ENCODE assay signal across 10 mouse cellular contexts in genomic region chr7:126040794-126041526, GRCm38 (mm10). TPM values are rescaled to one million over a fixed set of nuclear protein-coding genes. Genes with fewer than 3 reads are reported as not detected.
DNase-seq lines count a peak whose midpoint lies in the region; ATAC-seq lines count a peak whose summit lies in the region.
"Had no signal": no experiment of that assay in that cellular context is flagged by ENCODE, and none has a peak within 500 bp of the region (broad histone marks: within the 10 kb centered on the region; RNA-seq: fewer than 3 reads in every experiment).

No protein-coding gene starts in this region.

- no peaks in the 10 kb centered on the region for H3K9me3 ChIP-seq in hindbrain, embryonic 14.5 days (ENCODE audit: control insufficient read depth, low read length)
- 0 out of 2 replicates have a peak, but pooled peaks cover 4% of the 10 kb centered on the region for H3K9me3 ChIP-seq in hindbrain, embryonic 10.5 days
- no peaks in the 10 kb centered on the region for H3K9me3 ChIP-seq in neural tube, embryonic 14.5 days (ENCODE audit: control insufficient read depth, low read length)
- H3K9me3 ChIP-seq: neural tube, embryonic 12.5 days had no signal

- ATAC-seq in hindbrain, embryonic 14.5 days (ENCODE audit: low FRiP score) = peak; percentile 70
- ATAC-seq in neural tube, embryonic 14.5 days (ENCODE audit: low read depth) = peak; percentile 56; the same call in 1 of the 2 replicates

- no peak overlapping the region for H3K9ac ChIP-seq in hindbrain, embryonic 14.5 days
- H3K9ac ChIP-seq in neural tube, embryonic 14.5 days (replicated peaks; ENCODE audit: low read depth, low read length) = no peak overlapping the region
- H3K9ac ChIP-seq: neural tube, embryonic 12.5 days had no signal

- H3K4me2 ChIP-seq in hindbrain, embryonic 14.5 days (replicated peaks) = 0 out of 2 replicates have a peak overlapping the region, but pooled peaks have one; percentile 4
- H3K4me2 ChIP-seq in neural tube, embryonic 14.5 days (ENCODE audit: low read depth, low read length) = no peak overlapping the region
- H3K4me2 ChIP-seq: neural tube, embryonic 12.5 days had no signal

- peak overlapping the region; percentile 44 for H3K27ac ChIP-seq in hindbrain, embryonic 14.5 days
- no peak overlapping the region for H3K27ac ChIP-seq in hindbrain, embryonic 10.5 days
- peak overlapping the region; percentile 39; the same call in 1 of the 2 replicates for H3K27ac ChIP-seq in neural tube, embryonic 14.5 days (ENCODE audit: low read depth, low read length)
- H3K27ac ChIP-seq: neural tube, embryonic 12.5 days had no signal

- intact Hi-C loops in left cerebral cortex, postnatal 10 days (cut with DNase I) = no loop called here

- 56% methylated on average over 18 of the region's 18 CpGs for WGBS in hindbrain, embryonic 14.5 days
- 75% methylated on average over 18 of the region's 18 CpGs for WGBS in hindbrain, embryonic 10.5 days
- WGBS in neural tube, embryonic 14.5 days = 69% methylated on average over 17 of the region's 18 CpGs

- H3K27me3 ChIP-seq in hindbrain, embryonic 14.5 days (ENCODE audit: control insufficient read depth, insufficient read depth, low read length) = no peaks in the 10 kb centered on the region
- no peaks in the 10 kb centered on the region for H3K27me3 ChIP-seq in hindbrain, embryonic 10.5 days (ENCODE audit: insufficient read depth, poor library complexity, severe bottlenecking)
- H3K27me3 ChIP-seq in neural tube, embryonic 14.5 days (ENCODE audit: control insufficient read depth, insufficient read depth, low read length) = no peaks in the 10 kb centered on the region
- H3K27me3 ChIP-seq: neural tube, embryonic 12.5 days had no signal

- H3K4me3 ChIP-seq in hindbrain, embryonic 14.5 days (replicated peaks; ENCODE audit: low read length) = no peak overlapping the region
- H3K4me3 ChIP-seq in hindbrain, embryonic 10.5 days = no peak overlapping the region
- no peak overlapping the region for H3K4me3 ChIP-seq in neural tube, embryonic 14.5 days (ENCODE audit: low read depth, low read length)
- H3K4me3 ChIP-seq: neural tube, embryonic 12.5 days had no signal

- no peaks in the 10 kb centered on the region for H3K36me3 ChIP-seq in hindbrain, embryonic 14.5 days (replicated peaks; ENCODE audit: control insufficient read depth, insufficient read depth)
- no peaks in the 10 kb centered on the region for H3K36me3 ChIP-seq in hindbrain, embryonic 10.5 days
- H3K36me3 ChIP-seq in neural tube, embryonic 14.5 days (ENCODE audit: control insufficient read depth, insufficient read depth, low read length) = no peaks in the 10 kb centered on the region
- H3K36me3 ChIP-seq: neural tube, embryonic 12.5 days had no signal

- H3K4me1 ChIP-seq in hindbrain, embryonic 14.5 days (replicated peaks; ENCODE audit: control insufficient read depth, insufficient read depth, low read length) = peaks cover 18% of the 10 kb centered on the region
- H3K4me1 ChIP-seq in hindbrain, embryonic 10.5 days (replicated peaks) = peaks cover 30% of the 10 kb centered on the region
- peaks cover 26% of the 10 kb centered on the region for H3K4me1 ChIP-seq in neural tube, embryonic 14.5 days (ENCODE audit: control insufficient read depth, insufficient read depth, low read length)

- DNase-seq in hindbrain, embryonic 14.5 days (ENCODE audit: low spot score) = peak; percentile 70
- no peak for DNase-seq in hindbrain, embryonic 10.5 days (ENCODE audit: low spot score)
- peak; percentile 87 to 88 for DNase-seq in cerebellum, postnatal 14 days
- DNase-seq in heart, adult 9 months (ENCODE audit: low spot score in 2 of 2) = peak; percentile 68 to 72
- DNase-seq in left cerebral cortex, postnatal 10 days (ENCODE audit: extremely low spot score in 1 of 2, low spot score in 2 of 2) = peak; percentile 70 to 79
- DNase-seq in embryo, embryonic 10.5 days (ENCODE audit: low spot score) = no peak
- no peak for DNase-seq in thymus, postnatal 0 days (ENCODE audit: low spot score)

RNA-seq across cellular contexts. Expression of gene Gsg1l, which starts 41.3 kb away (rescaled TPM):
- 11.2 and 16.2 TPM in 2 replicates for polyA plus RNA-seq in hindbrain, embryonic 14.5 days (2014; fragmentation: Nextera tagmentation; extraction: Ambion mirVana)
- 3.2 and 4.7 TPM in 2 replicates for polyA plus RNA-seq in hindbrain, embryonic 10.5 days (2016; fragmentation: Nextera tagmentation; extraction: Ambion mirVana)
- 10 to 100 TPM; 33.1 to 33.8 TPM for total RNA-seq in left cerebral cortex, postnatal 10 days (2021)
- polyA plus RNA-seq in neural tube, embryonic 14.5 days (2014; fragmentation: Nextera tagmentation; extraction: Ambion mirVana) = 14.5 and 15.5 TPM in 2 replicates
- 0.06 TPM in 1 of 2 replicates, not detected in the other for polyA plus RNA-seq in thymus, postnatal 0 days (2015; fragmentation: Nextera tagmentation; extraction: Ambion mirVana)
- total RNA-seq: CH12.LX had no signal

Comparison
In these comparisons a context has a peak if more than half of its experiments do, and no peak if none do; other contexts are left out.
1. DNase-seq: peak in hindbrain, embryonic 14.5 days (single experiment), cerebellum, postnatal 14 days (2 of 2), heart, adult 9 months (2 of 2) and left cerebral cortex, postnatal 10 days (2 of 2); none in hindbrain, embryonic 10.5 days (single experiment), embryo, embryonic 10.5 days (single experiment) and thymus, postnatal 0 days (single experiment).